Mouse (Mus musculus) midbrain, embryonic 10.5 days (tissue): ENCODE results near the gene Nat8f1. TPM values are rescaled to one million over a fixed set of nuclear protein-coding genes. Genes with fewer than 3 reads are reported as not detected.
"Not testable (repeated sequence)": the region's sequence is repeated elsewhere in the genome, so short reads cannot be mapped to it uniquely, and the experiment has no call there.

Source experiments
- DNase-seq: peaks from one replicate; pipeline ENCODE4 v3.0.0-alpha.2; 2017; ENCODE audit warnings: low spot score
- H3K27ac ChIP-seq: fragments of 300-500 bp; sonication (generic); replicated peaks from 2 replicates; pipeline ENCODE4 v1.5.1; 2016; ENCODE audit warnings: mild to moderate bottlenecking
- H3K27me3 ChIP-seq: fragments of 300-500 bp; sonication (generic); 2 replicates; pipeline ENCODE4 v1.6.1; 2016; ENCODE audit warnings: low read depth, mild to moderate bottlenecking; ENCODE audit not compliant: poor library complexity, severe bottlenecking
- H3K36me3 ChIP-seq: fragments of 300-500 bp; sonication (generic); 2 replicates; pipeline ENCODE4 v1.6.1; 2016; ENCODE audit warnings: mild to moderate bottlenecking, moderate library complexity
- H3K4me1 ChIP-seq: fragments of 300-500 bp; sonication (generic); 2 replicates; pipeline ENCODE4 v1.6.1; 2016
- H3K4me3 ChIP-seq: fragments of 300-500 bp; sonication (generic); 2 replicates; pipeline ENCODE4 v1.5.1; 2016; ENCODE audit warnings: mild to moderate bottlenecking, moderate library complexity
- H3K9me3 ChIP-seq: fragments of 300-500 bp; sonication (generic); replicated peaks from 2 replicates; pipeline ENCODE4 v1.6.1; 2016; ENCODE audit warnings: mild to moderate bottlenecking
- WGBS: fragments of 180-500 bp; shearing (Covaris S2); methylation state at CpG from one replicate; pipeline ENCODE4 v1.1.7; 2016; 5-methylcytosine and 5-hydroxymethylcytosine counted together
- polyA plus RNA-seq: library from polyadenylated mRNA; unstranded; fragments of >200 nt; fragmentation: Nextera tagmentation; extraction: Ambion mirVana; gene quantifications from 2 replicates; pipeline ENCODE4 v1.2.1, GENCODE M21; 2016

Nat8f1 gene
- polyA plus RNA-seq, 1 experiment from 2014 or later: 5.9 TPM

- not testable (repeated sequence) for H3K4me1 ChIP-seq, H3K27me3 ChIP-seq, H3K27ac ChIP-seq, H3K36me3 ChIP-seq, H3K4me3 ChIP-seq
- WGBS: 72% methylated on average over 25 of the region's 25 CpGs
- peaks cover 22% of the 10 kb centered on the region; the same call in 1 of the 2 replicates for H3K9me3 ChIP-seq
- peak; percentile 9 for DNase-seq
Measured at GRCm38 (mm10) chr6:85895061-85895648, 20.3 kb downstream of the Nat8f1 start.

GRCm38 (mm10) chr6:85888961-85889360 is 26.5 kb downstream of the Nat8f1 start:
- no peaks in the 10 kb centered on the region for H3K4me1 ChIP-seq
- no peak overlapping the region for H3K27ac ChIP-seq
- peak; percentile 5 for DNase-seq
- H3K4me3 ChIP-seq: no peak overlapping the region
- no peaks in the 10 kb centered on the region for H3K36me3 ChIP-seq
- no peaks in the 10 kb centered on the region for H3K27me3 ChIP-seq
- peaks cover 23% of the 10 kb centered on the region for H3K9me3 ChIP-seq
- WGBS: 86% methylated on average over 2 of the region's 2 CpGs

- WGBS: 86% methylated on average over 1 of the region's 1 CpGs
- H3K36me3 ChIP-seq: no peaks in the 10 kb centered on the region
- no peaks in the 10 kb centered on the region for H3K4me1 ChIP-seq
- no peaks in the 10 kb centered on the region for H3K27me3 ChIP-seq
- H3K9me3 ChIP-seq: peaks cover 19% of the 10 kb centered on the region
- no peak overlapping the region for H3K4me3 ChIP-seq
- no peak for DNase-seq
- no peak overlapping the region for H3K27ac ChIP-seq
Measured at GRCm38 (mm10) chr6:85884311-85884710, 31.2 kb downstream of the Nat8f1 start.

GRCm38 (mm10) chr6:85883246-85883645 is 32.2 kb downstream of the Nat8f1 start:
- H3K27me3 ChIP-seq, H3K27ac ChIP-seq, DNase-seq, H3K36me3 ChIP-seq, H3K4me1 ChIP-seq, H3K4me3 ChIP-seq: not testable (repeated sequence)
- peaks cover 19% of the 10 kb centered on the region for H3K9me3 ChIP-seq
- 91% methylated on average over 9 of the region's 9 CpGs for WGBS

- 87% methylated on average over 5 of the region's 5 CpGs for WGBS
- not testable (repeated sequence) for H3K9me3 ChIP-seq, H3K4me3 ChIP-seq, DNase-seq, H3K4me1 ChIP-seq, H3K36me3 ChIP-seq, H3K27me3 ChIP-seq, H3K27ac ChIP-seq
Measured at GRCm38 (mm10) chr6:85869006-85869405, 46.5 kb downstream of the Nat8f1 start, which contains the start of gene Nat8f2. Gene Nat8f2 (minus strand): TSS chr6:85869158.

- Histone ChIP-seq H3K9me3 (no peaks in the 10 kb centered on the region), H3K4me3 (no peak overlapping the region), H3K4me1 (no peaks in the 10 kb centered on the region), H3K27ac (no peak overlapping the region), H3K27me3 (no peaks in the 10 kb centered on the region), H3K36me3 (no peaks in the 10 kb centered on the region)
- 77% methylated on average over 8 of the region's 8 CpGs for WGBS
- DNase-seq: no peak
Measured at GRCm38 (mm10) chr6:85867726-85868690, 47.5 kb downstream of the Nat8f1 start.

GRCm38 (mm10) chr6:85866995-85867394 is 48.5 kb downstream of the Nat8f1 start:
- H3K4me3 ChIP-seq: not testable (repeated sequence)
- WGBS: 90% methylated on average over 1 of the region's 1 CpGs

GRCm38 (mm10) chr6:85866166-85866565 is 49.3 kb downstream of the Nat8f1 start:
- not testable (repeated sequence) for H3K27me3 ChIP-seq, H3K4me1 ChIP-seq, H3K36me3 ChIP-seq, DNase-seq, H3K27ac ChIP-seq, H3K4me3 ChIP-seq, H3K9me3 ChIP-seq
- 87% methylated on average over 3 of the region's 3 CpGs for WGBS

More at GRCm38 (mm10) chr6:85866995-85867394, 48.5 kb downstream of the Nat8f1 start:
- not testable (repeated sequence) for H3K4me1 ChIP-seq, H3K27ac ChIP-seq, H3K27me3 ChIP-seq, H3K36me3 ChIP-seq, H3K9me3 ChIP-seq, DNase-seq

GRCm38 (mm10) chr6:85864900-85865639 is 50.4 kb downstream of the Nat8f1 start:
- not testable (repeated sequence) for DNase-seq, H3K9me3 ChIP-seq, H3K36me3 ChIP-seq, H3K4me3 ChIP-seq, H3K4me1 ChIP-seq, H3K27me3 ChIP-seq, H3K27ac ChIP-seq
- WGBS: 74% methylated on average over 6 of the region's 7 CpGs

GRCm38 (mm10) chr6:85863840-85864239 is 51.6 kb downstream of the Nat8f1 start:
- no peaks in the 10 kb centered on the region for H3K27me3 ChIP-seq
- H3K9me3 ChIP-seq: no peaks in the 10 kb centered on the region
- WGBS: 95% methylated on average over 2 of the region's 2 CpGs
- DNase-seq: no peak
- no peak overlapping the region for H3K4me3 ChIP-seq
- no peaks in the 10 kb centered on the region for H3K36me3 ChIP-seq
- no peak overlapping the region for H3K27ac ChIP-seq
- no peaks in the 10 kb centered on the region for H3K4me1 ChIP-seq

- no peak for DNase-seq
- H3K4me3 ChIP-seq: no peak overlapping the region
- no peaks in the 10 kb centered on the region for H3K36me3 ChIP-seq
- no peak overlapping the region for H3K27ac ChIP-seq
- H3K27me3 ChIP-seq: no peaks in the 10 kb centered on the region
- 92% methylated on average over 2 of the region's 2 CpGs for whole genome bisulfite sequencing
- no peaks in the 10 kb centered on the region for H3K9me3 ChIP-seq
- H3K4me1 ChIP-seq: no peaks in the 10 kb centered on the region
Measured at GRCm38 (mm10) chr6:85863136-85863535, 52.4 kb downstream of the Nat8f1 start.

GRCm38 (mm10) chr6:85862565-85862964 is 52.9 kb downstream of the Nat8f1 start:
- H3K4me1 ChIP-seq: no peaks in the 10 kb centered on the region
- WGBS: 83% methylated on average over 3 of the region's 3 CpGs
- H3K4me3 ChIP-seq: no peak overlapping the region
- DNase-seq: no peak
- no peaks in the 10 kb centered on the region for H3K27me3 ChIP-seq
- no peaks in the 10 kb centered on the region for H3K36me3 ChIP-seq
- H3K27ac ChIP-seq: no peak overlapping the region
- no peaks in the 10 kb centered on the region for H3K9me3 ChIP-seq
